Mouse (Mus musculus) liver, embryonic 11.5 days (tissue): ENCODE measurements around the gene 6030452D12Rik. TPM values are rescaled to one million over a fixed set of nuclear protein-coding genes. Genes with fewer than 3 reads are reported as not detected.

Experiments
- ATAC-seq: fragments of 200-750 bp; cut with Nextera tagmentation; replicated peaks from 2 replicates; pipeline ENCODE4 v1.8.0; 2017; ENCODE audit warnings: moderate number of reproducible peaks, mild to moderate bottlenecking, moderate TSS enrichment, moderate library complexity; ENCODE audit not compliant: low FRiP score
- DNase-seq: peaks from one replicate; pipeline ENCODE4 v3.0.0-alpha.2; 2017; ENCODE audit warnings: low spot score
- H3K27ac ChIP-seq: fragments of 300-500 bp; sonication (generic); 2 replicates; pipeline ENCODE4 v1.5.1; 2014; ENCODE audit warnings: mild to moderate bottlenecking, low read depth, low read length, control low read depth
- H3K27me3 ChIP-seq: fragments of 300-500 bp; sonication (generic); replicated peaks from 2 replicates; pipeline ENCODE4 v1.6.1; 2014; ENCODE audit warnings: low read length, mixed read lengths; ENCODE audit not compliant: control insufficient read depth, insufficient read depth
- H3K36me3 ChIP-seq: fragments of 300-500 bp; sonication (generic); 2 replicates; pipeline ENCODE4 v1.6.1; 2014; ENCODE audit warnings: mild to moderate bottlenecking, low read length, moderate library complexity, mixed read lengths; ENCODE audit not compliant: control insufficient read depth, insufficient read depth
- H3K4me1 ChIP-seq: fragments of 300-500 bp; sonication (generic); replicated peaks from 2 replicates; pipeline ENCODE4 v1.6.1; 2014; ENCODE audit warnings: low read length, mixed read lengths; ENCODE audit not compliant: control insufficient read depth, insufficient read depth
- H3K4me2 ChIP-seq: fragments of 300-500 bp; sonication (generic); 2 replicates; pipeline ENCODE4 v1.6.1; 2014; ENCODE audit warnings: mild to moderate bottlenecking, control low read depth, moderate library complexity
- H3K4me3 ChIP-seq: fragments of 300-500 bp; sonication (generic); 2 replicates; pipeline ENCODE4 v1.5.1; 2014; ENCODE audit warnings: low read depth, low read length, control low read depth
- H3K9ac ChIP-seq: fragments of 300-500 bp; sonication (generic); 2 replicates; pipeline ENCODE4 v1.6.1; 2014; ENCODE audit warnings: low read depth, low read length, control low read depth
- H3K9me3 ChIP-seq: fragments of 300-500 bp; sonication (generic); 2 replicates; pipeline ENCODE4 v1.6.1; 2016; ENCODE audit warnings: low read length, inconsistent platforms, mixed read lengths; ENCODE audit not compliant: control insufficient read depth
- WGBS: fragments of 180-500 bp; shearing (Covaris S2); extraction: QIAGEN DNeasy Blood & Tissue Kit; methylation state at CpG from one replicate; pipeline ENCODE4 v1.1.7; 2014; 5-methylcytosine and 5-hydroxymethylcytosine counted together
- polyA plus RNA-seq: library from polyadenylated mRNA; unstranded; fragments of >200 nt; fragmentation: Nextera tagmentation; extraction: Ambion mirVana; gene quantifications from 2 replicates; pipeline ENCODE4 v1.2.1, GENCODE M21; 2014

Gene 6030452D12Rik
- polyA plus RNA-seq, 1 experiment from 2014 or later, result not detected

DNA sequence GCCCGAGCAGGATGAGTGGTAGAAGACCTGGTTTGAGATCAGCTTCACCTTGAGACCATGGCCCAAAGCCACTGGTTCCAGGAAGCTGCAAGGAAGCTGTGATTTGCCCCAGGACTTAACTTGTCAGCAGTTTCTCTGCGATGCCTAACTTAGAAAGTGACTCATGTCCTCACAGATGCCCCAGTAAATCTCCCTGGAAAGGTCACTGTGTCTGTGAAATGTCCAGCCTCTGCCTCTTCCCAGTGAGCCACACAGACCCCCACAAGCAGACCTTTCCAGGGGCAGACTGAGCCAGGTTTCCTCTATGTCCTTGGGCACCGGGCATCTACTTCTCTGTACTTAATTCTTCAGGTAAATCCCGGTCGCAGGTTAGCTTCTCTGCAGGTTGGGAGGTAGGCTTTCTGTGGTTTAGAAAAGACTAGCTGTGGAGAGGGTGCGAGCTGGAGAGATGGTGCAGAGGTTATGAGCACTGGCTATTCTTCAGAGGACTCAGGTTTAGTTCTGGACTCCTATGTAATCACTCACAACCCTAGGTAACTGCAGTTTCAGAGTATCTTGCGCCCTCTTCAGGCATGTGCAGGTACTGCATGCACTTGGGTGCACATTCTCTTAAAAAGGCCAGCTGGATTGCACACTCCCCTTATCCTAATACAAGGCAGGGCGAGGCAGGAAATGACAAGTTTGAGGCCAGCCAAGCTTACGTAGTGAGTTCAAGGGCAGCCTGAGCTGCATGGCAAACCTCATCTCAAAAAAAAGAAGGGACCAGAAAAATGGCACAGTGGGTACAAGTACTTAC is 27.1 kb downstream of the 6030452D12Rik start:
- H3K9me3 ChIP-seq, result peaks cover 3% of the 10 kb centered on the region; the same call in 1 of the 2 replicates
- H3K4me1 ChIP-seq, result no peaks in the 10 kb centered on the region
- no peak overlapping the region for H3K27ac ChIP-seq
- 75% methylated on average over 9 of the region's 9 CpGs for WGBS
- no peak overlapping the region for H3K9ac ChIP-seq
- DNase-seq (no peak), ATAC-seq (no peak)
- no peak overlapping the region for H3K4me2 ChIP-seq
- H3K36me3 ChIP-seq, result no peaks in the 10 kb centered on the region
- H3K27me3 ChIP-seq, result no peaks in the 10 kb centered on the region
- H3K4me3 ChIP-seq, result no peak overlapping the region

GRCm38 (mm10) chr8:106528596-106529249 is 28.4 kb downstream of the 6030452D12Rik start:
- WGBS, result 83% methylated on average over 9 of the region's 9 CpGs
- ATAC-seq, result no peak
- Histone ChIP-seq H3K27ac (no peak overlapping the region), H3K36me3 (no peaks in the 10 kb centered on the region), H3K4me1 (no peaks in the 10 kb centered on the region), H3K9me3 (no peaks in the 10 kb centered on the region; the same call in 1 of the 2 replicates), H3K27me3 (no peaks in the 10 kb centered on the region), H3K9ac (no peak overlapping the region), H3K4me2 (no peak overlapping the region), H3K4me3 (no peak overlapping the region)
- no peak for DNase-seq

GRCm38 (mm10) chr8:106529885-106530482 is 29.7 kb downstream of the 6030452D12Rik start:
- WGBS, result 87% methylated on average over 10 of the region's 10 CpGs
- ATAC-seq, result no peak
- Histone ChIP-seq H3K27me3 (no peaks in the 10 kb centered on the region), H3K4me3 (no peak overlapping the region), H3K4me1 (no peaks in the 10 kb centered on the region), H3K4me2 (no peak overlapping the region), H3K36me3 (no peaks in the 10 kb centered on the region), H3K9ac (no peak overlapping the region), H3K9me3 (no peaks in the 10 kb centered on the region), H3K27ac (no peak overlapping the region)
- DNase-seq, result no peak

GRCm38 (mm10) chr8:106530566-106530965 is 30.2 kb downstream of the 6030452D12Rik start:
- Histone ChIP-seq H3K4me2 (no peak overlapping the region), H3K4me3 (no peak overlapping the region), H3K27me3 (no peaks in the 10 kb centered on the region), H3K4me1 (no peaks in the 10 kb centered on the region), H3K36me3 (no peaks in the 10 kb centered on the region), H3K9ac (no peak overlapping the region), H3K27ac (no peak overlapping the region), H3K9me3 (no peaks in the 10 kb centered on the region)
- 67% methylated on average over 4 of the region's 4 CpGs for WGBS
- ATAC-seq (no peak), DNase-seq (no peak)

- DNase-seq (no peak), ATAC-seq (no peak)
- Histone ChIP-seq H3K4me1 (no peaks in the 10 kb centered on the region), H3K9ac (no peak overlapping the region), H3K9me3 (no peaks in the 10 kb centered on the region), H3K4me3 (no peak overlapping the region), H3K4me2 (no peak overlapping the region), H3K36me3 (no peaks in the 10 kb centered on the region; the same call in 1 of the 2 replicates), H3K27me3 (no peaks in the 10 kb centered on the region), H3K27ac (no peak overlapping the region)
- WGBS, result 72% methylated on average over 7 of the region's 7 CpGs
Measured at GRCm38 (mm10) chr8:106533709-106534108, 33.4 kb downstream of the 6030452D12Rik start.

- no peak overlapping the region for H3K4me2 ChIP-seq
- no peak overlapping the region for H3K27ac ChIP-seq
- no peak overlapping the region for H3K4me3 ChIP-seq
- H3K27me3 ChIP-seq, result no peaks in the 10 kb centered on the region
- ATAC-seq (no peak), DNase-seq (no peak)
- H3K4me1 ChIP-seq, result no peaks in the 10 kb centered on the region
- no peak overlapping the region for H3K9ac ChIP-seq
- H3K9me3 ChIP-seq, result no peaks in the 10 kb centered on the region
- no peaks in the 10 kb centered on the region; the same call in 1 of the 2 replicates for H3K36me3 ChIP-seq
- 34% methylated on average over 6 of the region's 6 CpGs for WGBS
Measured at GRCm38 (mm10) chr8:106534449-106534848, 34.1 kb downstream of the 6030452D12Rik start.

- no peaks in the 10 kb centered on the region for H3K4me1 ChIP-seq
- no peak overlapping the region for H3K4me3 ChIP-seq
- no peak for DNase-seq
- H3K27ac ChIP-seq, result no peak overlapping the region
- no peaks in the 10 kb centered on the region for H3K9me3 ChIP-seq
- no peaks in the 10 kb centered on the region; the same call in 1 of the 2 replicates for H3K36me3 ChIP-seq
- ATAC-seq, result no peak
- WGBS, result 65% methylated on average over 4 of the region's 4 CpGs
- H3K9ac ChIP-seq, result no peak overlapping the region
- H3K4me2 ChIP-seq, result no peak overlapping the region
- no peaks in the 10 kb centered on the region for H3K27me3 ChIP-seq
Measured at GRCm38 (mm10) chr8:106535448-106535847, 35.1 kb downstream of the 6030452D12Rik start.

DNA sequence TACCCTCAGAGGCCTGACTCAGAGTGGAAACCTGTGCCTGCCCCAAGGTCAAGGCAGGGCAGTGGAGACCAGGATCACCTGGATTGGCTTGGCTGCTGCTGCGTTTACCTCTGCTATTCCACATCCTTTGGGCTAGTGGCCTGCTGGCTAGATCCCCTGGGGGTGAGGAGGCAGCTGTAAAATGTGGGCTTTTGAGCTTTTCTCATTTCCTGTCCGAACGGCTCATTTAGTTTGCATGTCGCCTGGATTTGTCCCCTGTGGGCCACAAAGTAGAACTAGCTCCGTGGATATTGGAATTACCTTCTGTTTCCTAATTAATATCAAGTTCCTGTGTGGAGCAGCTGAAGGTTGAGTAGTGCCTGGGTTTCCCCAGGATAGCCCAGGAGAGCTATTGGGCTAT is 38.9 kb downstream of the 6030452D12Rik start:
- H3K9ac ChIP-seq, result no peak overlapping the region
- H3K4me3 ChIP-seq, result no peak overlapping the region
- ATAC-seq, result no peak
- no peak for DNase-seq
- no peak overlapping the region for H3K4me2 ChIP-seq
- no peak overlapping the region for H3K27ac ChIP-seq
- H3K36me3 ChIP-seq, result no peaks in the 10 kb centered on the region; the same call in 1 of the 2 replicates
- no peaks in the 10 kb centered on the region for H3K4me1 ChIP-seq
- WGBS, result 62% methylated on average over 5 of the region's 5 CpGs
- H3K27me3 ChIP-seq, result no peaks in the 10 kb centered on the region
- H3K9me3 ChIP-seq, result no peaks in the 10 kb centered on the region
